Mouse (Mus musculus): ENCODE results near the gene 4930469K13Rik. TPM values are rescaled to one million over a fixed set of nuclear protein-coding genes. Genes with fewer than 3 reads are reported as not detected.

4930469K13Rik gene
- polyA plus RNA-seq, 1 experiment, result 0.16 TPM

GRCm38 (mm10) chr11:33928658-33929057 lies 169.7 kb downstream of the 4930469K13Rik start:
- peak; percentile 67 for DNase-seq
- H3K4me1 ChIP-seq (replicated peaks; ENCODE audit: control insufficient read depth, insufficient read depth, low read length), result peaks cover 24% of the 10 kb centered on the region
- no peaks in the 10 kb centered on the region for H3K27me3 ChIP-seq (ENCODE audit: control insufficient read depth, insufficient read depth, low read length)
- WGBS, result 45% methylated on average over 7 of the region's 7 CpGs
- no peak overlapping the region for H3K4me3 ChIP-seq (ENCODE audit: control insufficient read depth, insufficient read depth, low read length)
- TF ChIP-seq CTCF (IDR thresholded peaks at IDR 0.05; ENCODE audit: borderline replicate concordance, control insufficient read depth, extremely low read depth, insufficient read depth, low read length, poor library complexity) (0 out of 2 replicates have a peak, but pooled peaks have one; percentile 50), POLR2A (IDR thresholded peaks at IDR 0.05; ENCODE audit: control insufficient read depth, extremely low read depth, insufficient read depth, low read length, poor library complexity) (no peak)
- no peak overlapping the region for H3K27ac ChIP-seq (ENCODE audit: control insufficient read depth, insufficient read depth, low read length)
- H3K36me3 ChIP-seq (ENCODE audit: control insufficient read depth, insufficient read depth, low read length), result no peaks in the 10 kb centered on the region

GRCm38 (mm10) chr11:33927836-33928235 lies 170.5 kb downstream of the 4930469K13Rik start:
- WGBS, result 52% methylated on average over 4 of the region's 4 CpGs
- Histone ChIP-seq H3K36me3 (ENCODE audit: control insufficient read depth, insufficient read depth, low read length) (no peaks in the 10 kb centered on the region), H3K27me3 (ENCODE audit: control insufficient read depth, insufficient read depth, low read length) (no peaks in the 10 kb centered on the region), H3K27ac (ENCODE audit: control insufficient read depth, insufficient read depth, low read length) (no peak overlapping the region), H3K4me1 (replicated peaks; ENCODE audit: control insufficient read depth, insufficient read depth, low read length) (peaks cover 21% of the 10 kb centered on the region), H3K4me3 (ENCODE audit: control insufficient read depth, insufficient read depth, low read length) (no peak overlapping the region)
- TF ChIP-seq POLR2A (IDR thresholded peaks at IDR 0.05; ENCODE audit: control insufficient read depth, extremely low read depth, insufficient read depth, low read length, poor library complexity) (no peak), CTCF (IDR thresholded peaks at IDR 0.05; ENCODE audit: borderline replicate concordance, control insufficient read depth, extremely low read depth, insufficient read depth, low read length, poor library complexity) (no peak)
- DNase-seq, result no peak

- WGBS, result 94% methylated on average over 6 of the region's 6 CpGs
Observed at GRCm38 (mm10) chr11:33927321-33927720, 171.0 kb downstream of the 4930469K13Rik start.

GRCm38 (mm10) chr11:33926551-33926950 lies 171.8 kb downstream of the 4930469K13Rik start:
- Histone ChIP-seq H3K27ac (ENCODE audit: control insufficient read depth, insufficient read depth, low read length) (no peak overlapping the region), H3K27me3 (ENCODE audit: control insufficient read depth, insufficient read depth, low read length) (no peaks in the 10 kb centered on the region), H3K4me1 (replicated peaks; ENCODE audit: control insufficient read depth, insufficient read depth, low read length) (peaks cover 13% of the 10 kb centered on the region), H3K36me3 (ENCODE audit: control insufficient read depth, insufficient read depth, low read length) (no peaks in the 10 kb centered on the region), H3K4me3 (ENCODE audit: control insufficient read depth, insufficient read depth, low read length) (no peak overlapping the region)
- DNase-seq, result no peak
- TF ChIP-seq POLR2A (IDR thresholded peaks at IDR 0.05; ENCODE audit: control insufficient read depth, extremely low read depth, insufficient read depth, low read length, poor library complexity) (no peak), CTCF (IDR thresholded peaks at IDR 0.05; ENCODE audit: borderline replicate concordance, control insufficient read depth, extremely low read depth, insufficient read depth, low read length, poor library complexity) (no peak)
- WGBS, result 57% methylated on average over 2 of the region's 2 CpGs

More at GRCm38 (mm10) chr11:33927321-33927720, 171.0 kb downstream of the 4930469K13Rik start:
- no peak for TF ChIP-seq POLR2A (IDR thresholded peaks at IDR 0.05; ENCODE audit: control insufficient read depth, extremely low read depth, insufficient read depth, low read length, poor library complexity)
- TF ChIP-seq CTCF (IDR thresholded peaks at IDR 0.05; ENCODE audit: borderline replicate concordance, control insufficient read depth, extremely low read depth, insufficient read depth, low read length, poor library complexity), result no peak
- H3K27me3 ChIP-seq (ENCODE audit: control insufficient read depth, insufficient read depth, low read length), result no peaks in the 10 kb centered on the region
- peaks cover 16% of the 10 kb centered on the region for H3K4me1 ChIP-seq (replicated peaks; ENCODE audit: control insufficient read depth, insufficient read depth, low read length)
- DNase-seq, result no peak
- no peak overlapping the region for H3K4me3 ChIP-seq (ENCODE audit: control insufficient read depth, insufficient read depth, low read length)
- no peak overlapping the region for H3K27ac ChIP-seq (ENCODE audit: control insufficient read depth, insufficient read depth, low read length)
- no peaks in the 10 kb centered on the region for H3K36me3 ChIP-seq (ENCODE audit: control insufficient read depth, insufficient read depth, low read length)

- no peak overlapping the region for H3K4me3 ChIP-seq (ENCODE audit: control insufficient read depth, insufficient read depth, low read length)
- TF ChIP-seq CTCF (IDR thresholded peaks at IDR 0.05; ENCODE audit: borderline replicate concordance, control insufficient read depth, extremely low read depth, insufficient read depth, low read length, poor library complexity) (no peak), POLR2A (IDR thresholded peaks at IDR 0.05; ENCODE audit: control insufficient read depth, extremely low read depth, insufficient read depth, low read length, poor library complexity) (no peak)
- H3K27ac ChIP-seq (ENCODE audit: control insufficient read depth, insufficient read depth, low read length), result no peak overlapping the region
- H3K27me3 ChIP-seq (ENCODE audit: control insufficient read depth, insufficient read depth, low read length), result no peaks in the 10 kb centered on the region
- H3K36me3 ChIP-seq (ENCODE audit: control insufficient read depth, insufficient read depth, low read length), result no peaks in the 10 kb centered on the region
- peaks cover 12% of the 10 kb centered on the region for H3K4me1 ChIP-seq (replicated peaks; ENCODE audit: control insufficient read depth, insufficient read depth, low read length)
- DNase-seq, result no peak
- WGBS, result 96% methylated on average over 8 of the region's 8 CpGs
Observed at GRCm38 (mm10) chr11:33925778-33926177, 172.6 kb downstream of the 4930469K13Rik start.

Other genes starting within 250 kb of the 4930469K13Rik start
- 0.45 and 0.50 TPM in 2 replicates for gene Kcnmb1, start 135.5 kb downstream of the 4930469K13Rik start, polyA plus RNA-seq (2012; rRNA removed)
- 0.12 and 0.13 TPM in 2 replicates for gene Kcnip1, start 105.4 kb downstream of the 4930469K13Rik start, polyA plus RNA-seq (2012; rRNA removed)
- gene Lcp2, start 51.6 kb downstream of the 4930469K13Rik start, polyA plus RNA-seq (2012; rRNA removed), result 153 TPM in 2 replicates
- 0.57 and 0.70 TPM in 2 replicates for gene Foxi1, start 109.5 kb upstream of the 4930469K13Rik start, polyA plus RNA-seq (2012; rRNA removed)
- 0.05 and 0.07 TPM in 2 replicates for gene Fam196b, start 216.3 kb upstream of the 4930469K13Rik start, polyA plus RNA-seq (2012; rRNA removed)